Mouse (Mus musculus): Measurements from ENCODE around the gene Prkar2b.

Prkar2b gene

DNA sequence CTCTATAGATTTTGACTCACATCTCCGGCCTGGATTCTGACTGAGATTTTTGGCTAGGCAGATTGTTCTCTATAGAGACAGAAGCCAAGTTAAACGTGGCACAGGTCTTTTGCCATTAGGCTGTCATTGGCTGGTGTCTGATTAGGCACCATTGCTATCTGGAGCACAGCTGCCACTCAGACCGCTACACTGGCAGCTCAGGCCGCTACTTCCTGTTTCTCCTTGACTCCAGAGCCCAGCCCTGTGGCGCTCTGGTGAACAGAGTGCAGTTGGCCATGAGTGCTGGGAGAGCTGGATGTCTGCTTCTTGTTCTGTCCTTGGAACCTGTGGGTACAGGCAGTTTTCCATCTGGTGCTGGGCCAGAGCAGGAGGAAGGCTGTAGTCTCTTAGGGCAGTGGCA, 143.9 kb downstream of the Prkar2b start:
- peak in 1 of 2 experiments; percentile 29 for DNase-seq

DNA sequence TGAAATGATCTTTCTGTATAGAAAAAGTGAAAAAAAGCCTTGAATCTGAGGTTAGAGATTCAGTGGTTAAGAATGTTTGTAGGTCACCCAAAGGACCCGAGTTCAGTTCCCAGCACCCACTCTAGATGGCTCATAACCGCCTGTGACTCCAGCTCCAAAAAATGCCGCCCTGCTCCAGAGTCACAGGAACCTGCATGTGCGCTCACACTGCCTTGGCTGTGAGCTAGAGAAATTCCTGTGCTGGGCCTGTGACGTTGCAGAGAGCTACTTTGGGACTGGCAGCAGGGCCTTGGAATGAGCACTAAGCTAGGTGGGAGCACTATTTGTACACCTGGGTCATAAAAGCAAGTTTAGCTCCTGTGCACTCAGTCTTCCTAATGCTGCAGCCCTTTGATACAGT, 144.4 kb downstream of the Prkar2b start:
- no peak for DNase-seq

DNA sequence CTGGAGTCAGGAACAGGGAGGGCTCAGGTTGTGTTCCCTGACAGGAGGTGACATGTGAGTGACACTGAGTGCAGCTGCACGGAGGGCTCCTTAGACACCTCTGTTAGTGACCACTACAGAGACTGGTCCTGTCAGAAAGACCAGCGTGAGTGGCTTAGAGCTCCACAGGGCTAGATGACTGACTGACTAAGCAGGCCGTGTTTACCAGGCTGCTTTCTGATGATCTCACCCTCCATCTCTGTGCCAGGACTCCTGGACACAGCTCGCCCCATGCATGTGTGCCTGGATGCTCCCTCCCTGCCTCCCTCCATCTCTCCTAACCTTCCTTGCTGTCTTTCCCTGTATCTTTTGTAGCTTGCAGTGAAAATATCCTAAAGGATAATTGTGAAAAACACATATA, 147.5 kb downstream of the Prkar2b start:
- DNase-seq = peak in 1 of 2 experiments; percentile 34

DNA sequence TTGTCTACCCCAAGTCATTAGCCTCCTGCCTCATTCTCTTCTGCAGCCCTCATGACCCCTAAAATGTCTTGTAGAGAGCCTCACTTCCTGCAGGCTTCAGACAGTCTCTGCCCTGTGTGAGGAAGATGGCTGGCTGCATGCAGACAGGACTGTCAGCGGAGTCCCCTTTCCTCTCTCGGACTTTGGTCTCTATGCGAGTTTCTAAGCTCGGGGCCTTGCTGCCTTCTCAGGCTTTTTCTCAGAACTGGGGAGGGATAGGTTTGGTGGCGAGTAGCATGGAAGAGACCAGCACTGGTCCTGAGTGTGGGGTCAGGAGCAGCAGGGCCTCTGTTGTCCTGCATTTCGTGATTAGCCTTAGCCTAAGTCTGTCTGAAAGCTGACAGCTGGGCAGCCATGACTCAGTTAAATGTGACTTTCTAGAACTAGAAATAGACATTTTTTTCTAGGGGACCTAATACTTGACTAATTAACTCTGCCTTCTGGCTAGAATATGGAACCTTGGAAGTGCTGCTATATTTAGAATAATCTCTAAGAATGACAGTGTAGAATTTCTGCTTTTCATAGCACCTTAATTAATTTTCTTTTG, 148.0 kb downstream of the Prkar2b start:
- no peak for DNase-seq
